Mouse (Mus musculus): ENCODE measurements around the gene Eefsec. TPM values are rescaled to one million over a fixed set of nuclear protein-coding genes. Genes with fewer than 3 reads are reported as not detected.
A peak's percentile ranks its signal among the peaks of the same experiment; 100 is the strongest.

Gene Eefsec
- total and polyA plus RNA-seq, 2 experiments from 2014 or later = 22.9 to 28.4 TPM

DNA sequence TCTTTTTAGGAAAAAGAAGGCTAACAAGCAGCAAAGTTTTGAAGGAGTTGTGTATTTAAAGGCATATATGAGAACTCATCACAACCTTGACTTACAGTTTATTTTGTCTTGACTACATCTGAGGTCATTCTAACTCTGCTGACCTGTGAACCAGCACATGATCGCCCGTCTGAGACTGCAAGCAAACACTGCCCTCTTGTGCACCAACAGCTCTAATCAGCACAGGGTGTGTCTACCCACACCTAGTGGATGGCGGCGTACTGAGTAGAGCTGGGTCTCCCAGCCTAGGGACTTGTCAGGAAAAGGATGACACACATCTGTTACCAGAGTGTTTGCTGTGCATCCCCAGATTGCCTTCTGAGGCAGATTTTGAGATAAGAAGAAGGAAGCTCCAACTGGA lies 15.1 kb downstream of the Eefsec start:
- H3K9me3 ChIP-seq (ENCODE audit: low read length) = no peaks in the 10 kb centered on the region
- no peaks in the 10 kb centered on the region for H3K27me3 ChIP-seq (ENCODE audit: insufficient read depth, low read length)
- DNase-seq (no peak), ATAC-seq (no peak)
- H3K4me3 ChIP-seq (ENCODE audit: low read depth, low read length) = no peak overlapping the region
- TF ChIP-seq CTCF (IDR thresholded peaks at IDR 0.05; ENCODE audit: low read depth) = peak; percentile 63
- no peak overlapping the region for H3K27ac ChIP-seq (ENCODE audit: low read depth, low read length)
- H3K4me1 ChIP-seq (ENCODE audit: insufficient read depth) = no peaks in the 10 kb centered on the region
- H3K9ac ChIP-seq = no peak overlapping the region
- 37% methylated on average over 4 of the region's 4 CpGs for WGBS
- H3K4me2 ChIP-seq (ENCODE audit: low read depth) = no peak overlapping the region
- no peaks in the 10 kb centered on the region for H3K36me3 ChIP-seq (ENCODE audit: insufficient read depth)

GRCm38 (mm10) chr6:88416130-88416758 lies 30.1 kb downstream of the Eefsec start:
- Histone ChIP-seq H3K9me3 (ENCODE audit: low read length) (no peaks in the 10 kb centered on the region), H3K27me3 (ENCODE audit: insufficient read depth, low read length) (no peaks in the 10 kb centered on the region), H3K4me1 (ENCODE audit: insufficient read depth) (no peaks in the 10 kb centered on the region), H3K4me2 (ENCODE audit: low read depth) (no peak overlapping the region), H3K4me3 (ENCODE audit: low read depth, low read length) (no peak overlapping the region), H3K36me3 (ENCODE audit: insufficient read depth) (no peaks in the 10 kb centered on the region), H3K27ac (ENCODE audit: low read depth, low read length) (no peak overlapping the region), H3K9ac (no peak overlapping the region)
- TF ChIP-seq CTCF (IDR thresholded peaks at IDR 0.05; ENCODE audit: low read depth) = no peak
- ATAC-seq (no peak), DNase-seq (peak; percentile 14)
- WGBS = 32% methylated on average over 7 of the region's 7 CpGs

GRCm38 (mm10) chr6:88412604-88413003 lies 33.7 kb downstream of the Eefsec start:
- Histone ChIP-seq H3K27ac (ENCODE audit: low read depth, low read length) (no peak overlapping the region), H3K27me3 (ENCODE audit: insufficient read depth, low read length) (no peaks in the 10 kb centered on the region), H3K9ac (no peak overlapping the region), H3K36me3 (ENCODE audit: insufficient read depth) (no peaks in the 10 kb centered on the region), H3K4me3 (ENCODE audit: low read depth, low read length) (no peak overlapping the region), H3K9me3 (ENCODE audit: low read length) (no peaks in the 10 kb centered on the region), H3K4me2 (ENCODE audit: low read depth) (no peak overlapping the region), H3K4me1 (ENCODE audit: insufficient read depth) (no peaks in the 10 kb centered on the region)
- ATAC-seq (no peak), DNase-seq (no peak)
- WGBS = 58% methylated on average over 2 of the region's 2 CpGs
- no peak for TF ChIP-seq CTCF (IDR thresholded peaks at IDR 0.05; ENCODE audit: low read depth)

DNA sequence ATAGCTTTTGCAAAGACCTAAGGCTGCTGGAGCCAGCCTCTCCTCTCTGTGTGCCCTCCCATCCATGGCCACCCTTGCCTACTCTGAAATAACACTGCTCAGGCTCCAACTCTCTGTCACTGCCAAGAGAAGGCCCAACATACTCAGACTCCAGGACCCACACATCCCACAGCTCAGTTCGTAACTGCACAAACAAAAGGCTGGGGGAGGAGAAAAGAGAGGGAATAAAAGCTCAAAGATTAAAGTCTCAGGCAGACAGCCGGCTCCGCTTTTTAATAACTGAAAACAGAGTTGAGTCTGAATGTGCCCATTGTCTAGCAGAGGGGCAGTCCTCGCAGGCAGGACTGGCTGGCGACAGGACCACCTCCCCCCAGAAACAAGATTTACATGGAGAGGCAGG lies 36.8 kb downstream of the Eefsec start:
- DNase-seq = no peak
- H3K9ac ChIP-seq = no peak overlapping the region
- H3K9me3 ChIP-seq (ENCODE audit: low read length) = no peaks in the 10 kb centered on the region
- H3K4me1 ChIP-seq (ENCODE audit: insufficient read depth) = no peaks in the 10 kb centered on the region
- ATAC-seq = peak; percentile 65
- 9% methylated on average over 5 of the region's 5 CpGs for WGBS
- no peaks in the 10 kb centered on the region for H3K36me3 ChIP-seq (ENCODE audit: insufficient read depth)
- no peak overlapping the region for H3K4me3 ChIP-seq (ENCODE audit: low read depth, low read length)
- TF ChIP-seq CTCF (IDR thresholded peaks at IDR 0.05; ENCODE audit: low read depth) = no peak
- H3K4me2 ChIP-seq (ENCODE audit: low read depth) = no peak overlapping the region
- no peaks in the 10 kb centered on the region for H3K27me3 ChIP-seq (ENCODE audit: insufficient read depth, low read length)
- H3K27ac ChIP-seq (ENCODE audit: low read depth, low read length) = no peak overlapping the region

GRCm38 (mm10) chr6:88400451-88400850 lies 45.9 kb downstream of the Eefsec start:
- ATAC-seq (no peak), DNase-seq (no peak)
- H3K4me3 ChIP-seq (ENCODE audit: low read depth, low read length) = no peak overlapping the region
- H3K36me3 ChIP-seq (ENCODE audit: insufficient read depth) = no peaks in the 10 kb centered on the region
- no peaks in the 10 kb centered on the region for H3K9me3 ChIP-seq (ENCODE audit: low read length)
- no peak for TF ChIP-seq CTCF (IDR thresholded peaks at IDR 0.05; ENCODE audit: low read depth)
- H3K9ac ChIP-seq = no peak overlapping the region
- H3K27me3 ChIP-seq (ENCODE audit: insufficient read depth, low read length) = no peaks in the 10 kb centered on the region
- 58% methylated on average over 6 of the region's 6 CpGs for WGBS
- no peaks in the 10 kb centered on the region for H3K4me1 ChIP-seq (ENCODE audit: insufficient read depth)
- no peak overlapping the region for H3K4me2 ChIP-seq (ENCODE audit: low read depth)
- H3K27ac ChIP-seq (ENCODE audit: low read depth, low read length) = no peak overlapping the region

- peak; percentile 5; the same call in 1 of the 2 replicates for TF ChIP-seq CTCF (IDR thresholded peaks at IDR 0.05; ENCODE audit: low read depth)
- Histone ChIP-seq H3K27ac (ENCODE audit: low read depth, low read length) (no peak overlapping the region), H3K4me2 (ENCODE audit: low read depth) (no peak overlapping the region), H3K36me3 (ENCODE audit: insufficient read depth) (no peaks in the 10 kb centered on the region), H3K9ac (no peak overlapping the region), H3K27me3 (ENCODE audit: insufficient read depth, low read length) (no peaks in the 10 kb centered on the region), H3K4me1 (ENCODE audit: insufficient read depth) (no peaks in the 10 kb centered on the region), H3K4me3 (ENCODE audit: low read depth, low read length) (no peak overlapping the region), H3K9me3 (ENCODE audit: low read length) (no peaks in the 10 kb centered on the region)
- WGBS = 80% methylated on average over 2 of the region's 2 CpGs
- DNase-seq (no peak), ATAC-seq (no peak)
These were observed 48.4 kb downstream of the Eefsec start for GRCm38 (mm10) chr6:88397985-88398384.

GRCm38 (mm10) chr6:88388946-88389345 lies 57.4 kb downstream of the Eefsec start:
- H3K4me2 ChIP-seq (ENCODE audit: low read depth) = no peak overlapping the region
- TF ChIP-seq CTCF (IDR thresholded peaks at IDR 0.05; ENCODE audit: low read depth) = no peak
- no peaks in the 10 kb centered on the region for H3K9me3 ChIP-seq (ENCODE audit: low read length)
- 68% methylated on average over 5 of the region's 5 CpGs for WGBS
- no peaks in the 10 kb centered on the region for H3K36me3 ChIP-seq (ENCODE audit: insufficient read depth)
- no peaks in the 10 kb centered on the region for H3K4me1 ChIP-seq (ENCODE audit: insufficient read depth)
- no peak overlapping the region for H3K4me3 ChIP-seq (ENCODE audit: low read depth, low read length)
- no peak overlapping the region for H3K9ac ChIP-seq
- ATAC-seq (no peak), DNase-seq (no peak)
- H3K27ac ChIP-seq (ENCODE audit: low read depth, low read length) = no peak overlapping the region
- no peaks in the 10 kb centered on the region for H3K27me3 ChIP-seq (ENCODE audit: insufficient read depth, low read length)
